Mouse (Mus musculus): Measurements from ENCODE around the gene Kiz. TPM values are rescaled to one million over a fixed set of nuclear protein-coding genes. Genes with fewer than 3 reads are reported as not detected.

Kiz gene
- polyA plus RNA-seq, 1 experiment, result 9.6 TPM

DNA sequence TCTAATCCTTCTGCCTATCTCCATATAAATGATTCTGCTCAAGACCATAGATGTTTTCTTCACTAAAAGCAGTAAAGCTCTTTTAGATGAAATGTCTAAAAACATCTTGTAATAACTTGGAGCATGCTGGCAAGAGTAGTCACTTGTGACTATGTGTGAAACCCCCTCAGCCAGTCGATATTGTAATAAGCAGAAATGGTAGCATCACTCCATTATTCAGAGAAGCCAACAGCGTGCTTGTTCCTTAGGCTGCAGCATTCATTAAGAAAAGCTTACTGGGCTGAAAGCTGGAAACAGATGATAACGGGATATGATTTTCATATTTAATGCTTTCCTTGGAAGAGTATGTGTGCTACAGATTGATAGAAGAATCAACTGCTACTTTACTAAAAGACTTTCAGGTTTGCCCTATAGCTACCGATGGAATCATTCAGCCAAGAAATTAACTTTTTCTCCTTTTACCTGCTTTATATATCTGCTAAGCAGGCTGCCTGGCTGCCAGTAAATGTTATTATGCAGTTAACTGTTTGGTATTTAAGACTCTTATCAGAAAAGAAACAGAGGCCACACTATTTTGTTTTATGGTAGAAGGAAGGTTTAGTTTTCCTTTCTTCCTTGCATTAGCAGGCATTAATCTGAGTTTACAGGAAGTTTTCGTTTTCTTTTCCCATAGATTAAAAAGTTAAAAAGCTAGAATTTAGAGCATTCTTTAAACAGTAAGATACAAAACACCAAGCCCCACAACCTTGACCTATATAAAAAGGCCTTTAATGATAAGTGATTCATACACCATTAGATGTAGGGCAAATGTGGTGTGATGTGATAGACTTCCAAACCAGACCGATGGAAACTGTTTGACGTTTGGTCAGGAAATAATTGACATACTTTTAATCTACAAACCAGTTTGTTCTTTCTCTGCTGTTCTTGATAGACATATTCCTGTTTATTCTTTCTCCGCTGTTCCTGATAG lies 15.9 kb downstream of the Kiz start:
- H3K4me2 ChIP-seq (ENCODE audit: low read depth), result no peak overlapping the region
- H3ac ChIP-seq (ENCODE audit: control insufficient read depth, insufficient read length), result no peak overlapping the region
- no peaks in the 10 kb centered on the region for H3K27me3 ChIP-seq (ENCODE audit: control insufficient read depth, insufficient read depth, insufficient read length)
- TF ChIP-seq USF1 (IDR thresholded peaks at IDR 0.05; ENCODE audit: low read depth) (no peak), MYOD1 (IDR thresholded peaks at IDR 0.05; ENCODE audit: control insufficient read depth in 1 of 3, insufficient read length in 2 of 3, low read depth in 2 of 3) (no peak), TCF3 (IDR thresholded peaks at IDR 0.05; ENCODE audit: insufficient read length, low read depth) (no peak), REST (IDR thresholded peaks at IDR 0.05; ENCODE audit: insufficient read depth, insufficient read length) (no peak), E2F4 (IDR thresholded peaks at IDR 0.05; ENCODE audit: insufficient read depth) (no peak), SRF (IDR thresholded peaks at IDR 0.05; ENCODE audit: control insufficient read depth, insufficient read length, low read depth) (no peak), TCF12 (IDR thresholded peaks at IDR 0.05; ENCODE audit: insufficient read depth, poor library complexity, severe bottlenecking) (no peak), MAX (IDR thresholded peaks at IDR 0.05; ENCODE audit: low read depth) (no peak), MYOG (IDR thresholded peaks at IDR 0.05; ENCODE audit: control insufficient read depth in 1 of 3, insufficient read depth in 1 of 3, insufficient read length in 2 of 3, low read depth in 2 of 3) (no peak), POLR2A (IDR thresholded peaks at IDR 0.05; ENCODE audit: insufficient read length, low read depth) (no peak), POLR2AphosphoS2 (IDR thresholded peaks at IDR 0.05; ENCODE audit: insufficient read length, low read depth) (no peak), CEBPB (IDR thresholded peaks at IDR 0.05; ENCODE audit: insufficient read depth, poor library complexity, severe bottlenecking) (no peak)
- no peak overlapping the region for H3K4me3 ChIP-seq
- no peaks in the 10 kb centered on the region for H3K36me3 ChIP-seq (ENCODE audit: control insufficient read depth, insufficient read depth)
- H3K79me2 ChIP-seq (ENCODE audit: control insufficient read depth, insufficient read depth), result no peaks in the 10 kb centered on the region

GRCm38 (mm10) chr2:146872697-146873096 lies 17.0 kb downstream of the Kiz start:
- TF ChIP-seq MYOD1 (IDR thresholded peaks at IDR 0.05; ENCODE audit: control insufficient read depth in 1 of 3, insufficient read length in 2 of 3, low read depth in 2 of 3) (no peak), TCF3 (IDR thresholded peaks at IDR 0.05; ENCODE audit: insufficient read length, low read depth) (no peak), POLR2A (IDR thresholded peaks at IDR 0.05; ENCODE audit: insufficient read length, low read depth) (no peak), MYOG (IDR thresholded peaks at IDR 0.05; ENCODE audit: control insufficient read depth in 1 of 3, insufficient read depth in 1 of 3, insufficient read length in 2 of 3, low read depth in 2 of 3) (no peak), SRF (IDR thresholded peaks at IDR 0.05; ENCODE audit: control insufficient read depth, insufficient read length, low read depth) (no peak), USF1 (IDR thresholded peaks at IDR 0.05; ENCODE audit: low read depth) (no peak)
- no peak overlapping the region for H3ac ChIP-seq (ENCODE audit: control insufficient read depth, insufficient read length)

GRCm38 (mm10) chr2:146873881-146874441 lies 18.3 kb downstream of the Kiz start:
- Histone ChIP-seq H3K27me3 (ENCODE audit: control insufficient read depth, insufficient read depth, insufficient read length) (no peaks in the 10 kb centered on the region), H3ac (ENCODE audit: control insufficient read depth, insufficient read length) (no peak overlapping the region), H3K4me2 (ENCODE audit: low read depth) (no peak overlapping the region), H3K4me3 (no peak overlapping the region), H3K79me2 (ENCODE audit: control insufficient read depth, insufficient read depth) (no peaks in the 10 kb centered on the region), H3K36me3 (ENCODE audit: control insufficient read depth, insufficient read depth) (no peaks in the 10 kb centered on the region)
- TF ChIP-seq E2F4 (IDR thresholded peaks at IDR 0.05; ENCODE audit: insufficient read depth) (no peak), MAX (IDR thresholded peaks at IDR 0.05; ENCODE audit: low read depth) (no peak), MYOG (IDR thresholded peaks at IDR 0.05; ENCODE audit: control insufficient read depth in 1 of 3, insufficient read depth in 1 of 3, insufficient read length in 2 of 3, low read depth in 2 of 3) (no peak), CEBPB (IDR thresholded peaks at IDR 0.05; ENCODE audit: insufficient read depth, poor library complexity, severe bottlenecking) (no peak), MYOD1 (IDR thresholded peaks at IDR 0.05; ENCODE audit: control insufficient read depth in 1 of 3, insufficient read length in 2 of 3, low read depth in 2 of 3) (no peak), TCF12 (IDR thresholded peaks at IDR 0.05; ENCODE audit: insufficient read depth, poor library complexity, severe bottlenecking) (no peak), REST (IDR thresholded peaks at IDR 0.05; ENCODE audit: insufficient read depth, insufficient read length) (no peak)

More at GRCm38 (mm10) chr2:146872697-146873096, 17.0 kb downstream of the Kiz start:
- Histone ChIP-seq H3K4me3 (no peak overlapping the region), H3K27me3 (ENCODE audit: control insufficient read depth, insufficient read depth, insufficient read length) (no peaks in the 10 kb centered on the region), H3K36me3 (ENCODE audit: control insufficient read depth, insufficient read depth) (no peaks in the 10 kb centered on the region), H3K79me2 (ENCODE audit: control insufficient read depth, insufficient read depth) (no peaks in the 10 kb centered on the region), H3K4me2 (ENCODE audit: low read depth) (no peak overlapping the region)

DNA sequence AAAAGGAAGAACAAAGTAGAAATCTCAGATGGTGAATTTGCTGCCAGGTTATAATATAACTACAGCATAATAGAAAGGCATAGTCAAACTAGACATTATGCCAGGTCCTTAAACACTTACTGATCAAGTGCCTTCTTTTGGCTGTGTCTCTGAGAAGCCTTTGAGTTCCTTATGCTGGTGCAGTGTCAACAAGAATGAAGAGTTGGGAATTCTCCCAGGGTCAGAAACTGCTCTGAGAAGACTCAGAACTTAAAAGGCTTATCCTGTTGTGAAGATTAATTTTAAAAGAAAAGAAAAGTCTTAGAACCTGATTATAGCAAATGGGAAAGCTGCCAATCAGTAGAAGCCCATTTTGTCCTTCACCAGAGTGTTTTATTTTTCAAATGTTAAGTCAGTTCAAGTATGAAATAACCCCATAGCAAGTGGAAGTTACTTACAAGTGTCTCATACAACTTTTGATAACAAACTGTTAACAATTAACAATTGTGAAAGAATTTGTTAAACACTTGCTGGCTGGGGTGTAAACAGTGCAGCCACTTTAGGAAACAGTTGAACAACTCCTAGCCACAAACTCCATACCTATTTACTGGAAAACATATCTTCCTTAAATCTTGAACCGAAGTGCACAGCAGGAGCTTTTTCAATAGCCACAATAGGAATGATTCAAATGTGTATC lies 21.9 kb downstream of the Kiz start:
- no peak overlapping the region for H3K4me2 ChIP-seq (ENCODE audit: low read depth)
- no peak overlapping the region for H3K4me3 ChIP-seq
- H3K27me3 ChIP-seq (ENCODE audit: control insufficient read depth, insufficient read depth, insufficient read length), result no peaks in the 10 kb centered on the region
- no peaks in the 10 kb centered on the region for H3K36me3 ChIP-seq (ENCODE audit: control insufficient read depth, insufficient read depth)
- H3K79me2 ChIP-seq (ENCODE audit: control insufficient read depth, insufficient read depth), result no peaks in the 10 kb centered on the region
- no peak for TF ChIP-seq POLR2A (IDR thresholded peaks at IDR 0.05; ENCODE audit: insufficient read length, low read depth)
- no peak for TF ChIP-seq SRF (IDR thresholded peaks at IDR 0.05; ENCODE audit: control insufficient read depth, insufficient read length, low read depth)
- TF ChIP-seq E2F4 (IDR thresholded peaks at IDR 0.05; ENCODE audit: insufficient read depth), result no peak
- TF ChIP-seq TCF3 (IDR thresholded peaks at IDR 0.05; ENCODE audit: insufficient read length, low read depth), result no peak
- no peak for TF ChIP-seq TCF12 (IDR thresholded peaks at IDR 0.05; ENCODE audit: insufficient read depth, poor library complexity, severe bottlenecking)
- no peak for TF ChIP-seq MAX (IDR thresholded peaks at IDR 0.05; ENCODE audit: low read depth)
- no peak for TF ChIP-seq CEBPB (IDR thresholded peaks at IDR 0.05; ENCODE audit: insufficient read depth, poor library complexity, severe bottlenecking)
- TF ChIP-seq REST (IDR thresholded peaks at IDR 0.05; ENCODE audit: insufficient read depth, insufficient read length), result no peak
- TF ChIP-seq MYOG (IDR thresholded peaks at IDR 0.05; ENCODE audit: control insufficient read depth in 1 of 3, insufficient read depth in 1 of 3, insufficient read length in 2 of 3, low read depth in 2 of 3), result no peak
- TF ChIP-seq MYOD1 (IDR thresholded peaks at IDR 0.05; ENCODE audit: control insufficient read depth in 1 of 3, insufficient read length in 2 of 3, low read depth in 2 of 3), result no peak
- no peak for TF ChIP-seq USF1 (IDR thresholded peaks at IDR 0.05; ENCODE audit: low read depth)
- TF ChIP-seq POLR2AphosphoS2 (IDR thresholded peaks at IDR 0.05; ENCODE audit: insufficient read length, low read depth), result no peak
- H3ac ChIP-seq (ENCODE audit: control insufficient read depth, insufficient read length), result no peak overlapping the region
